Mouse (Mus musculus) thymus, postnatal 4 days (tissue): ENCODE data around the gene Ctbp2.

ENCODE experiments used
- DNase-seq: peaks from one replicate; pipeline ENCODE4 v3.0.0; 2021

Gene Ctbp2

GRCm38 (mm10) chr7:133083936-133084614 is 40.1 kb downstream of the Ctbp2 start:
- DNase-seq = no peak

GRCm38 (mm10) chr7:133078929-133079328 is 45.2 kb downstream of the Ctbp2 start:
- DNase-seq = no peak

GRCm38 (mm10) chr7:133074462-133075133 is 49.6 kb downstream of the Ctbp2 start:
- DNase-seq = no peak

GRCm38 (mm10) chr7:133073147-133073651 is 51.0 kb downstream of the Ctbp2 start:
- DNase-seq = no peak

GRCm38 (mm10) chr7:133072535-133072934 is 51.6 kb downstream of the Ctbp2 start:
- no peak for DNase-seq

- DNase-seq = no peak
Measured at GRCm38 (mm10) chr7:133067321-133067841, 56.8 kb downstream of the Ctbp2 start.

- no peak for DNase-seq
Measured at GRCm38 (mm10) chr7:133066776-133067175, 57.4 kb downstream of the Ctbp2 start.

GRCm38 (mm10) chr7:133062055-133062454 is 62.1 kb downstream of the Ctbp2 start:
- DNase-seq = no peak

- no peak for DNase-seq
Measured at GRCm38 (mm10) chr7:133060170-133060569, 64.0 kb downstream of the Ctbp2 start.

GRCm38 (mm10) chr7:133059517-133060104 is 64.5 kb downstream of the Ctbp2 start:
- DNase-seq = no peak

GRCm38 (mm10) chr7:133059150-133059509 is 65.0 kb downstream of the Ctbp2 start:
- no peak for DNase-seq

- DNase-seq = no peak
Measured at GRCm38 (mm10) chr7:133058496-133059149, 65.5 kb downstream of the Ctbp2 start.

- no peak for DNase-seq
Measured at GRCm38 (mm10) chr7:133056924-133057323, 67.2 kb downstream of the Ctbp2 start.

GRCm38 (mm10) chr7:133054486-133054885 is 69.7 kb downstream of the Ctbp2 start:
- peak; percentile 12 for DNase-seq

- DNase-seq = no peak
Measured at GRCm38 (mm10) chr7:133053757-133054156, 70.4 kb downstream of the Ctbp2 start.

- DNase-seq = no peak
Measured at GRCm38 (mm10) chr7:133052819-133053218, 71.3 kb downstream of the Ctbp2 start.

GRCm38 (mm10) chr7:133050681-133051080 is 73.5 kb downstream of the Ctbp2 start:
- DNase-seq = no peak

- DNase-seq = no peak
Measured at GRCm38 (mm10) chr7:133048085-133048630, 76.0 kb downstream of the Ctbp2 start.

GRCm38 (mm10) chr7:133047287-133047686 is 76.9 kb downstream of the Ctbp2 start:
- no peak for DNase-seq

- no peak for DNase-seq
Measured at GRCm38 (mm10) chr7:133044721-133045120, 79.4 kb downstream of the Ctbp2 start.

- no peak for DNase-seq
Measured at GRCm38 (mm10) chr7:133041784-133042183, 82.4 kb downstream of the Ctbp2 start.

- peak; percentile 27 for DNase-seq
Measured at GRCm38 (mm10) chr7:133040688-133041345, 83.3 kb downstream of the Ctbp2 start.
